Mouse (Mus musculus): ENCODE measurements around the gene Fbxl17. TPM values are rescaled to one million over a fixed set of nuclear protein-coding genes. Genes with fewer than 3 reads are reported as not detected.

Fbxl17 gene
- total RNA-seq, 2 experiments from 2014 or later: 72.5 to 75.7 TPM

DNA sequence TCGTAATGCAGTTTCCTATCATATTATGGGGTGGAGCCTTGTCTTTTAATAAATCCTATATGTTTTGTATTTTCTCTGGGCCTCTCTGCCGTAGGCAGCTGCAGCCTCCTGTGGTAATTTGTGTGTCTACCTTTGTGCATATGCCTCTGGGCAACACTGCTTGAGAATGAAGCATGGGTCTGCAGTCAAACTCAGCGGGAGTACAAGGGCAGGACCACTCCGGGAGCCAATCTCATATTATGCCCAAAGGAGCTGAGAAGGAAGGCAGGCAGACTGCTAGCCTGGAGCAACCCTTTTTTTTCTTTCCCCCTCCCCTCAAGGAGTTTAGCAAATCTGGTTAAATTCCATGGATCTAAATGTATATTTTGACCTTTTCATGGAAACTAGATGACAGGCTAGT lies 392.3 kb downstream of the Fbxl17 start:
- no peak for DNase-seq (ENCODE audit: extremely low spot score in 1 of 2, low spot score in 2 of 2)
- intact Hi-C loops (cut with DNase I): no loop called here

GRCm38 (mm10) chr17:63095553-63095952 lies 404.3 kb downstream of the Fbxl17 start:
- DNase-seq (ENCODE audit: extremely low spot score in 1 of 2, low spot score in 2 of 2): no peak
- intact Hi-C loops (cut with DNase I): no loop called here

DNA sequence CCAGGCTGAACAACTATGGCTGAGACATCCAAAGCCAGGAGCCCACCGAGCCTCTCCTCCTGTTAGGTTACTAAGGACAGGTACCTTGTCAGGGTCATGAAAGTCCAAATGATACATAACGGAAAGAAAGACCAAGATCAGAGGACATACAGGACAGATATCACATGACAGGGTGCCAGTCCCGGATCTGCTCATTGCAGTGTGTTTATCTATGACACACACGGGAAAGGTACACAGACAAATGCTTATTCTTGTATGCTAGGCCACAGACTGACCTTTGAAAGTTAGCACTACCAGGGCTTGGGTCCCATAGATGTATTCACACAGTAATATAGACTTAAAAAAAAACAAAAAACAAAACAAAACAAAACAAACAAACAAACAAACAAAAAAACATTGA lies 404.8 kb downstream of the Fbxl17 start:
- intact Hi-C loops (cut with DNase I): no loop called here
- no peak for DNase-seq (ENCODE audit: extremely low spot score in 1 of 2, low spot score in 2 of 2)

- intact Hi-C loops (cut with DNase I): no loop called here
- no peak for DNase-seq (ENCODE audit: extremely low spot score in 1 of 2, low spot score in 2 of 2)
Measured at GRCm38 (mm10) chr17:63093184-63093583, 406.6 kb downstream of the Fbxl17 start.

- no peak for DNase-seq (ENCODE audit: extremely low spot score in 1 of 2, low spot score in 2 of 2)
- intact Hi-C loops (cut with DNase I): no loop called here
Measured at GRCm38 (mm10) chr17:63092774-63093173, 407.0 kb downstream of the Fbxl17 start.

GRCm38 (mm10) chr17:63090112-63090511 lies 409.7 kb downstream of the Fbxl17 start:
- no peak for DNase-seq (ENCODE audit: extremely low spot score in 1 of 2, low spot score in 2 of 2)
- intact Hi-C loops (cut with DNase I): no loop called here

DNA sequence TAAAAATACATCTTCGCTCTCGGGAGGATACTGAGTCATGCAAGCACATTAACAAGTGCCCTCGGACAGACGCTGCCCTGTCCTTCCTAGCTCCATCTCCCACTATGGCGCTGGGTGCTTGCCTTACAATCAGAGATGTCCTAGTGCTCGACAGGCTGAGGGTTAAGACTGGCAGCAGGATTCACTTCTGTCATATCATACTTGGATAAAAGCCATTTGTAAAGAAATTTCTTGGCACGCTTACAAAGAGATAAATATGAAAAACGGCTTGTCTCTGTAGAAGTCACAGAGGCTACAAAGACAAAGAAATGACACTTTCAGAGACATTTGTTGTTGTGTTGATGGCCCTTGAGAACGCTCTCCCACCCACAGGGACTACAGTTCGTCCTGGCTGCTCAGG lies 412.6 kb downstream of the Fbxl17 start:
- DNase-seq (ENCODE audit: extremely low spot score in 1 of 2, low spot score in 2 of 2): no peak
- intact Hi-C loops (cut with DNase I): no loop called here

DNA sequence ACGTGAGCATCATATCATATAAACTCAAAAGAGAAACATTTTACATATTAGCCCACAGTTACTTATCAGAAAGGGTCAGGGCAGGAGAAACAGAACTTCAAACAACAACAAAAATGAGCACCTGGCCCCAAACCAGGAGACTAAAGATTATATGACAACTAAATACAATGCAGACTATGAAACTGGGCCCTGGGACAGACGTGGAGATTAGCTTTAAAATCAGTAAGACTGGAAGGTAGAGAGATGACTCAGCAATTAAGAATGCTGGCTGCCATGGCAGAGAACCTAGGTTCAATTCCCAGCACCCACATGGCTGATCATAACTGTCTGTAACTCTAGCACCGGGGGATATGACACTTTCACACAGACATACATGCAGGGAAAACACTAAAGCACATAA lies 413.3 kb downstream of the Fbxl17 start:
- intact Hi-C loops (cut with DNase I): no loop called here
- DNase-seq (ENCODE audit: extremely low spot score in 1 of 2, low spot score in 2 of 2): no peak

- DNase-seq (ENCODE audit: extremely low spot score in 1 of 2, low spot score in 2 of 2): no peak
- intact Hi-C loops (cut with DNase I): no loop called here
Measured at GRCm38 (mm10) chr17:63085227-63085626, 414.6 kb downstream of the Fbxl17 start.

- DNase-seq (ENCODE audit: extremely low spot score in 1 of 2, low spot score in 2 of 2): no peak
- intact Hi-C loops (cut with DNase I): loop anchor here (10.0 kb wide), 1 partner anchor 66 kb away; no protein-coding TSS in a partner anchor
Measured at GRCm38 (mm10) chr17:63079087-63079486, 420.7 kb downstream of the Fbxl17 start.

DNA sequence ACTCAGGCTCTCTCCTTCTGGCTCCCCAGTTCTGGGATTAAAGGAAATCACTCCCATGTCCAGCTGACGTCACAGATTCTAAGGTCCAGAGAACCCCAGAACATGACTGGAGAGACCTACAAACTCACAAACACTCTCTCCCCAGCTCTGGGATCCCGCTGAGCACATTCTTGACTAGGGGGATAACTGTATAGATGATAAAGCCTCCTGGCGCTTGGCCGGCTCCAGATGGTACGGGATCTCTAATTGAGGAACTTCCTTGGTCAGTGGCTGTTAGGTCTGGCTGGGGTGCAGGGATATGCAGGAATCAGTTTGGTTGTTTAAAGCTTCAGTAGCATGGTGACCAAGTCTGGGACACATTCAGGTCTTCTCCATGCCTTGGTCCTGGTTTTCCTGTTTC lies 422.3 kb downstream of the Fbxl17 start:
- intact Hi-C loops (cut with DNase I): loop anchor here (10.0 kb wide), 1 partner anchor 67 kb away; no protein-coding TSS in a partner anchor
- DNase-seq (ENCODE audit: extremely low spot score in 1 of 2, low spot score in 2 of 2): no peak

- intact Hi-C loops (cut with DNase I): loop anchor here (10.0 kb wide), 1 partner anchor 68 kb away; no protein-coding TSS in a partner anchor
- DNase-seq (ENCODE audit: extremely low spot score in 1 of 2, low spot score in 2 of 2): no peak
Measured at GRCm38 (mm10) chr17:63076661-63077060, 423.2 kb downstream of the Fbxl17 start.

DNA sequence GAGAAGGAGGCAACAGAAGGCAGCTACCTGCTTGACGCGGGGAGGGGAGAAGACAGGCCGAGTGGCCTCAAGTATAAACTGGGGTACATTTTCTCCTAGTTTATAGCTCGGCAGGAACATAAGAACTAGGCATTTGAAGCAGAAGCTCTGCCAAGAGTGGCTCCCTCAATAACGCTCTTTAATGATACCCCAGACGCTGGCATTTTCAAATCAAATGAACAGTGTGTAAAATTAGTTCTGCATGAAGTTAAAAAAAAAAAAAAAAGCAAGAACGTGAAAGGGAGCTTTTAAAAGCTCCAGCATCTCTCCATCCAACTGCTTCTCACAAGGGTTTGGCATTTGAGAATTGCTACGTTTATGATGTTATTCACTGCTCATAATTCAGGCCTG lies 423.8 kb downstream of the Fbxl17 start:
- no peak for DNase-seq (ENCODE audit: extremely low spot score in 1 of 2, low spot score in 2 of 2)
- intact Hi-C loops (cut with DNase I): loop anchor here (10.0 kb wide), 1 partner anchor 69 kb away; no protein-coding TSS in a partner anchor

DNA sequence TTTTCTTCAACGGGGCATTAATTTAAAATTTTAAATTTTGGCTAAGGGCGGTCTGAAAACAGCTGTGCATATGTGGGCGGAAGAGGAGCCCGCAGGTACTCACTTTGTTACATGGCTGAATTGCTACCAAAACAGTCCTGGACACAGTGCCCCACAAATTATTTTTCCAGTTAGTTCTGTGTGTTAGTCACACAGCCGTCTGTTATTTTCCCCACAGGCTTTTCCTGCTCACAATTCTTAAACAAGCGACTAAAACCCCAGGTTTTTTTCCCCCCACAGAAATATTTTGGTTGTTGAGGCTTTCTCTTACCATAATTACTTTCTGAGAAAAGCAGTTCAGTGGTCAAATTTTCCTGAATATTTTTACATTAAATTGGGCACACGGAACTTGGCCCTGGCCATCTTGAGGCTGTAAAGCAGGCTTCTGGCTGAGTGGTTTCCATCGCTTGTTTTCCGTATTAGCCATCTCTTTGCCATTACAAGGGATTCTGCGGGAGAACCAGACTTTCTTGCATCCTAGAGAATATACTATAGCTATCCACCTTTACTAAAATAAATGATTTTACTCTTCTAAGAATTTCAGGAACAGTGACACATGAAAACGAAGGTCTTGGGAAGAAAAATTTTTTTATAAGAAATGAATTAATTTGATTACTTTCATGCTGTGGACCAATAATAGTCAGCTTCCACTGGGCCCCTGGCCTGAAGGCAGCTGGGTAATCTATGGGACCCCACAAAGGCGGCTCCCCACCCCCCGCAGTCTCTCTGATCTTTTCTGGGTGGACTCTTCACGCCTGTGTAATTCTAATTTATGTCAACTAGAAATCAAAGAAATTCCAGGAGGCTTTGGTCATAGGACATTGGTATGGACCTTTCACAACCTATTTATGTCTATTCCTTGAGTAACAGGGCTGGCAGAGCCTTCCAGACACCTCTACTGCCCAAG lies 424.5 kb downstream of the Fbxl17 start:
- DNase-seq (ENCODE audit: extremely low spot score in 1 of 2, low spot score in 2 of 2): no peak
- intact Hi-C loops (cut with DNase I): loop anchor here (10.0 kb wide), 1 partner anchor 69 kb away; no protein-coding TSS in a partner anchor

GRCm38 (mm10) chr17:63073342-63073741 lies 426.5 kb downstream of the Fbxl17 start:
- DNase-seq (ENCODE audit: extremely low spot score in 1 of 2, low spot score in 2 of 2): no peak
- intact Hi-C loops (cut with DNase I): loop anchor here (10.0 kb wide), 1 partner anchor 71 kb away; no protein-coding TSS in a partner anchor

- intact Hi-C loops (cut with DNase I): loop anchor here (10.0 kb wide), 1 partner anchor 73 kb away; no protein-coding TSS in a partner anchor
- DNase-seq (ENCODE audit: extremely low spot score in 1 of 2, low spot score in 2 of 2): no peak
Measured at GRCm38 (mm10) chr17:63071134-63071923, 428.5 kb downstream of the Fbxl17 start.

DNA sequence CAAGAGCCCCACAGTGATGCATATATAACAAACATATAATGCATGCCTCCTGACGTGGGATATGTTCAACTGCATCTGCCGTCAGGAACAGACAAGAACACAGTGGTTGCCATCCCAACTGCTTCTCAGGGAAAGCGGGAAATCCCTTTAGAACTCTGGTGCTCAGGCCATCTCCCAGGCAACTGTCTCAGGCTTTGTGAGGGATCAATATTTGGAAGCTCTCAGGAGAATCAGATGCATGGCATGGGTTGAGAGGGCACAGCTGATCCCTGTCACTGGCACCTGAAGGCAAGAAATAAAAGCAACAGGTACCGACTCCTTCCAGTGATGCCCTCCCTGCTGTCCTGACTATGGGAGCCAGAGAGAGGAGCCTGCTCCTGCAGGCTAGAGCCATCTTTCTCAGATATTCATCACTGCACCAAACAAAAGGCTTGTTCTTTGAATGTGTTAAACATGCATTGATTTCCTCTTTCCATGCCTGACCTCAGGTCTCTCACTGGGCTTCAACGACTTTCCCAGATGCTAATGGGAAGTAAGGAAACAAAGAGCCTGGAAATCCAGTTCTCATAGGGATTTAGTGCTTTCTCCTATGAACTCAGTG lies 429.6 kb downstream of the Fbxl17 start:
- intact Hi-C loops (cut with DNase I): loop anchor here (10.0 kb wide), 1 partner anchor 75 kb away; no protein-coding TSS in a partner anchor
- DNase-seq (ENCODE audit: extremely low spot score in 1 of 2, low spot score in 2 of 2): no peak

GRCm38 (mm10) chr17:63062785-63063184 lies 437.0 kb downstream of the Fbxl17 start:
- DNase-seq (ENCODE audit: extremely low spot score in 1 of 2, low spot score in 2 of 2): no peak
- intact Hi-C loops (cut with DNase I): no loop called here

DNA sequence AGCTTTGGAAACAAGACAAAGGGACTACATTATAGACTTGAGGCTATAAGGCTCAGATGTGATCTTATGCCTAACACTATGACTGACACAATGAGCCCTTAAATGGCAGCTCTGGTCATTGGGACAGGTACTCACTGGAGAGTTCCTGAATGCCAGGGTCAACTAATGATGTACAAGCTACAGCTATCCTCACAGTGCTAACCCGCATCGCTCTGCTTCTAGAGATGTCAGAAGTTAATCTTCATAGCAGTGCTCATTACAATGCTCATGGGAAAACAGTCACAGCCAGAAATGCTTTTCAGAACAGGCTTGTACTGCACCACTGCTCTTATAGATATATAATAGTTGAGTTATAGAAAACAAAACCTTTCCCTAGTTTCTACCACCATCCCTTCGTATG lies 438.0 kb downstream of the Fbxl17 start:
- intact Hi-C loops (cut with DNase I): no loop called here
- no peak for DNase-seq (ENCODE audit: extremely low spot score in 1 of 2, low spot score in 2 of 2)
